Comparison of ENCODE assay signal across 24 mouse cellular contexts in genomic region chr3:129824891-129825290, GRCm38 (mm10). TPM values are rescaled to one million over a fixed set of nuclear protein-coding genes. Genes with fewer than 3 reads are reported as not detected.
"Had no signal": no experiment of that assay in that cellular context is flagged by ENCODE, and none has a peak within 500 bp of the region (broad histone marks: within the 10 kb centered on the region; RNA-seq: fewer than 3 reads in every experiment).

No protein-coding gene starts in this region.

- H3K27ac ChIP-seq: neural tube, embryonic 13.5 days; neural tube, embryonic 15.5 days; stomach, embryonic 15.5 days; stomach, postnatal 0 days had no signal

- H3K4me3 ChIP-seq: neural tube, embryonic 13.5 days; neural tube, embryonic 15.5 days; stomach, embryonic 15.5 days had no signal

- H3K4me2 ChIP-seq: neural tube, embryonic 13.5 days; neural tube, embryonic 15.5 days; stomach, embryonic 15.5 days had no signal

- DNase-seq: retina, postnatal 1 day; right cerebral cortex, adult 18-20 months; right cerebral cortex, postnatal 14 days; right cerebral cortex, postnatal 25 days; right cerebral cortex, postnatal 4 days; spleen, adult 18-20 months; thymus, adult 18-20 months; thymus, adult 2 months; thymus, postnatal 14 days; thymus, postnatal 25 days; thymus, postnatal 36 days; thymus, postnatal 4 days had no signal

- H3K27me3 ChIP-seq: neural tube, embryonic 13.5 days; neural tube, embryonic 15.5 days; stomach, embryonic 15.5 days had no signal

- H3K9me3 ChIP-seq: neural tube, embryonic 13.5 days; neural tube, embryonic 15.5 days; stomach, embryonic 15.5 days had no signal

- H3K9ac ChIP-seq: neural tube, embryonic 13.5 days; neural tube, embryonic 15.5 days; stomach, embryonic 15.5 days had no signal

RNA-seq across cellular contexts. Expression of gene Rrh, which starts 2.5 kb away (rescaled TPM):
- polyA plus RNA-seq: neural tube, embryonic 15.5 days; small intestine, adult 2 months; stomach, embryonic 14.5 days; stomach, embryonic 16.5 days; thymus, postnatal 0 days had no signal

RNA-seq across cellular contexts. Expression of gene Cfi, which starts 10.8 kb away (rescaled TPM):
- total RNA-seq: neutrophil, adult 5-6 weeks had no signal
- polyA plus RNA-seq: spleen, adult 2 months had no signal

RNA-seq across cellular contexts. Expression of gene Lrit3, which starts 21.1 kb away (rescaled TPM):
- total RNA-seq: neutrophil, adult 5-6 weeks had no signal
- polyA plus RNA-seq: neural tube, embryonic 13.5 days; neural tube, embryonic 14.5 days; neural tube, embryonic 15.5 days; small intestine, adult 2 months; spleen, adult 2 months; stomach, embryonic 15.5 days; stomach, embryonic 16.5 days; testis, adult 2 months; thymus, postnatal 0 days had no signal
